Mouse (Mus musculus): ENCODE measurements around the gene Chpt1.

Gene Chpt1

GRCm38 (mm10) chr10:88407875-88408631 is 95.8 kb downstream of the Chpt1 start:
- in situ Hi-C loops (cut with MboI, MseI): no loop called here

GRCm38 (mm10) chr10:88405812-88406211 is 98.1 kb downstream of the Chpt1 start:
- in situ Hi-C loops (cut with MboI, MseI): no loop called here

- in situ Hi-C loops (cut with MboI, MseI): no loop called here
Measured at GRCm38 (mm10) chr10:88404220-88404619, 99.7 kb downstream of the Chpt1 start.

GRCm38 (mm10) chr10:88403021-88403420 is 100.9 kb downstream of the Chpt1 start:
- in situ Hi-C loops (cut with MboI, MseI): no loop called here

All from T-helper 1 cell (primary cell).